Mouse (Mus musculus) forelimb bud, embryonic 11.5 days (tissue): ENCODE measurements around the gene Sh2d1b2.
"Not testable (repeated sequence)": the region's sequence is repeated elsewhere in the genome, so short reads cannot be mapped to it uniquely, and the experiment has no call there.

Source experiments
- DNase-seq: peaks from one replicate; pipeline ENCODE4 v3.0.0-alpha.2; 2012; ENCODE audit warnings: low read depth, low spot score

Sh2d1b2 gene

GRCm38 (mm10) chr1:170232688-170233087, at the start of gene Sh2d1b2:
Gene Sh2d1b2 (plus strand): TSS chr1:170232749.
- not testable (repeated sequence) for DNase-seq

- no peak for DNase-seq
Observed at GRCm38 (mm10) chr1:170185137-170185536, 47.4 kb upstream of the Sh2d1b2 start.

- no peak for DNase-seq
Observed at GRCm38 (mm10) chr1:170186531-170186930, 46.0 kb upstream of the Sh2d1b2 start.

GRCm38 (mm10) chr1:170188601-170189000, 43.9 kb upstream of the Sh2d1b2 start:
- no peak for DNase-seq

GRCm38 (mm10) chr1:170190225-170190624, 42.3 kb upstream of the Sh2d1b2 start:
- no peak for DNase-seq

GRCm38 (mm10) chr1:170191925-170192324, 40.6 kb upstream of the Sh2d1b2 start:
- DNase-seq, result no peak

GRCm38 (mm10) chr1:170196211-170196610, 36.3 kb upstream of the Sh2d1b2 start:
- no peak for DNase-seq

GRCm38 (mm10) chr1:170200379-170200778, 32.2 kb upstream of the Sh2d1b2 start:
- peak; percentile 16 for DNase-seq

- no peak for DNase-seq
Observed at GRCm38 (mm10) chr1:170206395-170206794, 26.2 kb upstream of the Sh2d1b2 start.

- no peak for DNase-seq
Observed at GRCm38 (mm10) chr1:170213181-170213879, 19.2 kb upstream of the Sh2d1b2 start.

- no peak for DNase-seq
Observed at GRCm38 (mm10) chr1:170214383-170214756, 18.2 kb upstream of the Sh2d1b2 start.

- peak; percentile 73 for DNase-seq
Observed at GRCm38 (mm10) chr1:170214757-170215522, 17.6 kb upstream of the Sh2d1b2 start, which contains the start of gene Uhmk1. Gene Uhmk1 (minus strand): TSS chr1:170215397.

GRCm38 (mm10) chr1:170215590-170215989, 17.0 kb upstream of the Sh2d1b2 start:
- DNase-seq, result no peak

- peak; percentile 20 for DNase-seq
Observed at GRCm38 (mm10) chr1:170218091-170218884, 14.3 kb upstream of the Sh2d1b2 start.

GRCm38 (mm10) chr1:170220351-170220750, 12.2 kb upstream of the Sh2d1b2 start:
- DNase-seq, result no peak

- DNase-seq, result no peak
Observed at GRCm38 (mm10) chr1:170223276-170223675, 9.3 kb upstream of the Sh2d1b2 start.

GRCm38 (mm10) chr1:170245016-170245415, 12.5 kb downstream of the Sh2d1b2 start:
- DNase-seq, result no peak

- no peak for DNase-seq
Observed at GRCm38 (mm10) chr1:170254893-170255559, 22.5 kb downstream of the Sh2d1b2 start.

- peak; percentile 75 for DNase-seq
Observed at GRCm38 (mm10) chr1:170255560-170255910, 23.0 kb downstream of the Sh2d1b2 start.

- DNase-seq, result no peak
Observed at GRCm38 (mm10) chr1:170270281-170270680, 37.7 kb downstream of the Sh2d1b2 start.

- DNase-seq, result no peak
Observed at GRCm38 (mm10) chr1:170270696-170271095, 38.1 kb downstream of the Sh2d1b2 start.

- no peak for DNase-seq
Observed at GRCm38 (mm10) chr1:170273252-170273651, 40.7 kb downstream of the Sh2d1b2 start.
